Mouse (Mus musculus): Measurements from ENCODE around the gene Cdhr2.
A peak's percentile ranks its signal among the peaks of the same experiment; 100 is the strongest.

Gene Cdhr2

DNA sequence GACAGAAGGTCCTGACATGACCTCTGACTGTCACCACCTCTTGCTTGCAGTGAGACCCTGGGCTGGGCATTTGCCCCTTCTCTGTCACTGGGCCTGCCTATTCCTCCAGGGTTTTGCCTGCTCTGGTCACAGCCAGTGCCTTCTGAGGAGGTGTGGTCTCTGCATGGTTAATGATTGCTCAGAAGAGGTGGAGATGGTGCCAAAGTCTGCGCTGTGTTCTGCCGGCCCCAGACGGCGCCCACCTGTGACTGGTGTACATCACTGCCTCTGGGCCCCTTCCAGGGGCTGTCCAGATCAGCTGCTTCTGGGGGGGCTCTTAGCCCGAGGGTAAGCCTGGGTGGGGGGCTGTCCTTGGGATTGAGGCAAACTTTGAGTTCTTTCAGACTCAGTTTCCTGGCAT lies at the start of gene Cdhr2:
Cdhr2 (plus strand) TSS at position 219 of the 400 bp plus-strand sequence.
- DNase-seq (ENCODE audit: low spot score), result no peak

DNA sequence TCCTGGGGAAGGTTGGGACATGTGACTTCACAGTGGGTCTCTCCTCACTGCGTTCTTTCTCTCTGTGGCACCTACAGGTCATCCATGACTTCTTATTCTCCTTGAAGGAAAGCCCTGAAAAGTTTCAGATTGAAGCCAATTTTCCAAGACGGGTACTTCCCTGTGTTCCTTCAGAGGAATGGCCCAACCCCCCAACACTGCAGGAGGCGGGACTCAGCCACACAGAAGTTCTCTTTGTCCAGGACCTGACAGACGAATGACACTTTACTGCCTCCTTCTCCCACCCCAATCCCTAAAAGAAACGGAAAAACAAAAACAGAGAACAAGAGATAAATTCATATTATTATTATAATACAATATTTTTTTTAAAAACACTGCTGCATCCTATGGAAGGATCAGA lies 40.4 kb upstream of the Cdhr2 start:
- DNase-seq (ENCODE audit: low spot score), result no peak

DNA sequence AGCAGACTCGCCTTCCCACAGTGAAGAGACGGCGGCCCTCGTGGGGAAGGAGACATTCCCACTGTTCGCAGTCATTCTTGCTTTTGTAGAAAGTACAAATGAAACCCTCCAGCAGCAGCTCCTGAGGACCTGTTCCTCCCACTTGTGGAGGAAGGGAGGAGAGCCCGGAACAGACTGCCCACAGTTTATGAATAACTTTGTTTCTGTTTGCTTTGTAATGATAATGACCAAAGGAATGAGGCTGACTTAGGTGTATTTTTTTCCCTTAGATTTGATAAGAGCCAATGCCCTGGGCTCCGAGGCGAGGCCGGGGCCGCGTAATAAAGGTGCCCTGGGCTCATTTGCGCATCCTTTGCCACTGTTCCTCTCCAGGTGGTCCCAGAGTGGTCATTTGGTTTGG lies 39.9 kb upstream of the Cdhr2 start:
- DNase-seq (ENCODE audit: low spot score), result peak; percentile 61

DNA sequence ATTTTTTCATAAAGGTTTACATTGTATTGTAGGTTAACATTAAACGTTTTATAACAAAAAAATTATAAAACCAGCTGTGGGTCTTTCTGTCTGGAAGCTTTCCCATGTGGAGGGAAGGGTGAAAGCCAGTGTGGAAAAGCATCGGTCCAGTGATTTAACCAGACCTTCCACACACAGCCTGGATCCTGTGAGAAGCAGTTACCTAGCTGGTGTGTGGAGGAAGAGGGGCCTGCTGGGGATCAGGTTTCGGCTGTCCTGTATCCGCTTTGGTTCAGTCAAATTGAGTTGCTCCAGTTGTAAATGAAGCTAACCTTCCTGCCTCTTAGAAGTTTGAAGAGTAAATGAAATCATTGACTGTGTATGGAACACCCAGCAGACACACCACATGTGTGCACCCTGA lies 37.3 kb upstream of the Cdhr2 start:
- no peak for DNase-seq (ENCODE audit: low spot score)

DNA sequence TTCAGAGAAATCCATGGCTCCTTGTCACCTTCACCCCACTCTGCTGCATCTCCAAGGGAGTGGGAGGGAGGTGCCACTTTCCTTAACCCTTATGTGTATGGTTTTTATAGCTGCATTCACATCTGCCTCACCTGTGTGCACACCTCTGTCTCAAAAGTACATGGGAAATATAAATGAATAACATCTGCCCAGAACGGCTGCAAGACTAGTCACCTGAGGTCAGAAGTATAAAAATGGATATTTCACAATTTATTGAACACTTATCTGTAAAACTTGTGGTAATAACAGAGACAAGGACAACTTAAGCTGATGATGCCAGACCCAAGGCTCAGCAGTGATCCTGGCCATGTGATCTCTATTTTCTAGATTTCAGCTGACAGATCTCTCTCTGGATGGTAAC lies 36.8 kb upstream of the Cdhr2 start:
- no peak for DNase-seq (ENCODE audit: low spot score)

DNA sequence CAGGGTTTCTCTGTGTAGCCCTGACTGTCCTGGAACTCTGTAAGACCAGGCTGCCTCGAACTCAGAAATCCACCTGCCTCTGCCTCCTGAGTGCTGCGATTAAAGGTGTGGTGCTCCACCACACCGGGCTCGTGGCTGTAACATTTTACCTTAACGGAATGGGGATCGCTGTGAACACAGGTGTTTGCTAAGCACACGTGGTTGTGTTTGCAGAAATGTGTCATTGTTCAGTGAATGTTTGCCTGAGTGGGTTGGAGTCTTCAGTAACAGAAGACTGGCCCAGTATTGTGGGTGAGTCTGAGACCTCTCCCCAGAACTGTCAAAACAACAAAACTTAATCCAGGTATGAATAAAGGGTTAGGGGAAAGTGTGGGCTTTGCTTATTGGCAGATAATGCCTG lies 36.2 kb upstream of the Cdhr2 start:
- no peak for DNase-seq (ENCODE audit: low spot score)

DNA sequence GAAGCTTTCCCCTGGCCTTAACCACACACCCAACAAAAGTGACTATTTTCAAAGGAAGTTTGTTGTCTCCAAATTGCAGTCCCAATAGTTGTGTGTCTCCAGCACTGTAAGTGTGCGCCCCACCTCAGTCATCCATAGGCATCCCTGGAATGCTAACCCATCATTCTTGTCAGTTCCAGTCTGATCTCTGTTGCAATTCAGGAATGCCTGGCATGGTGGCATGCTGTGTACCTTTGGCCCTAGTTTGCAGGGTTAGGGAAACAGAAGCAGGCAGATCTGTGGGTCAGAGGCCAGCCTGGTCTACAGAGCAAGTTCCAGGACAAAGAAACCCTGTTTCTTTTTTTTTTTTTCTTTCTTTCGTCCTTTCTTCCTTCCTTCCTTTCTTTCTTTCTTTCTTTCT lies 30.8 kb upstream of the Cdhr2 start:
- DNase-seq (ENCODE audit: low spot score), result no peak

DNA sequence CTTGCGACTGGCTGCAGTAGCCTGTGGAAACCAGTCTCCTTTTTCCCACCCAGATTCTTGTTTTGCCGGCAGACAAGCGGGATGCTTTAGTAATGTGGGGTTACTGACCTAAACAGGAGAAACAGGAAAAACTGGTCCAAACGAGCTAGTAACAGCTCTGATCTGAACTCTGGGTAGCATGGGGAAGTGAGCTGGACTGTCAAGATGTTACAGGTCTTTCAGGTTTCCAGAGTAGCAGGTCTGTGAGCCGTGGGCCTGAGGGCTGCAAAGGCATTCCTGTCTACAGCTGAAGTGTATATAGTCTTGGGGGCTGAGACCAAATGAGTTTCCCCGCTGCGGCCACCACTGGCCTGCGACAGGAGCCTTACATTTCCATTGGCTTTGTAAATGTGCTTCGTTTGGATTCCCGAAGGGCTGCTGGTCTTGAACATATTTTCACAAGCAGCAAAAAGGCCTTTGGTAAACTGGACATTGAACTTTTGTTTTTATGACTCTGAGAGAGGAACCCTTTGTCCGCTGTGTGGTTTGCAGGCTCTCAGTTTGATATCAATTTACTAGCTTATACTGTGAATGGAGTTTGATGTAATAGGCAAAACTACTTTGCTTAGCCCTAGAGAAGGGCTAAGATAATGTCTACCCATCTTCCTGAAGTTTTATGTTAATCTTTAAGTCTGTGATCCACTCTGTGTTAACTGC lies 25.2 kb upstream of the Cdhr2 start:
- no peak for DNase-seq (ENCODE audit: low spot score)

DNA sequence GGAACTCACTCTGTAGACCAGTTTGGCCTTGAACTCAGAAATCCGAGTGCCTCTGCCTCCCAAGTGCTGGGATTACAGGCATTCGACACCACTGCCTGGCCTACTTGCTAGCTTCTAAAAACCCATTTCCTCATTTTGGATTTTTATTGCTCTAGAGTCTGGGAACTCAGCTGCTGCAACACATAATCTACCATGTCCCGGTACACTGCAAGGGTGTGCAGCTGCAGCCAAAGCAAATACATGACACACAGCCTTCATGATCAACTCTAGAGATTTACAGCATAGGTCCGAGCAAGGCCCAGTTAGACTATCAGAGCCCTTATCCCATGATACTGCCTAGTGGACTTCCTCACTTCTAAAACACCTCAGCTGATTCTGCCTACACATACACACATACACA lies 23.0 kb upstream of the Cdhr2 start:
- DNase-seq (ENCODE audit: low spot score), result no peak

DNA sequence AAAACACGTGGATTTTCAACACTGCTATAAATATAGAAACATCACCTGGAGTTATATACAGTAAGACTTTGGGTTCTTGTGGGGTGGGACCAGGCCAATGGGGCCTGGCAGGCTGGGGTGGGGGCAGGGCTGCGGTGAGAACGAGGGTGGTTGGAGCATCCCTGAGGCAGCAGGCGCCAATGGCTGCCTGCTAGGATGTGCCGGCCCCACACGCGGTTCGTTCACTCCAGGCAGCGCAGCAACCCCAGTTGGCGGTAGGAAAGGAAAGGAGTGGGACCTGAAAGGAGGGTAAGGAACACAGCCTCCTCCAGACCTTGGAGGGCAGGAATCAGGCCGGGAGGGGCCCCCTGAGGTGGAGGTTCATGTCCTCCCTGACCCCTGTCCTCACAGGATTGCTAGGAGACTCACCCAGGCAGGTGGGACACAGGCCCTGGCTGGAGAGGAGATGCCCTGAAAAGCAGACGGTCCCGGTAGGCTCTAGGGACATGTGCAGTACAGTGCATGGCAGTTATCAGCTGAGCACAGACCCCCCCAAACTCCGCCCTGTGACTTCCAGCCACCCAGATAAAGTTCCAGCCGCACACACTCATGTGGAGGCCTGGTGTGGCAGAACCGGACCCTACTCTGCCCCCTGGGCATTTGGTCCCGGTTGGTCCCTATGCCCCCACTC lies 20.9 kb upstream of the Cdhr2 start:
- no peak for DNase-seq (ENCODE audit: low spot score)

DNA sequence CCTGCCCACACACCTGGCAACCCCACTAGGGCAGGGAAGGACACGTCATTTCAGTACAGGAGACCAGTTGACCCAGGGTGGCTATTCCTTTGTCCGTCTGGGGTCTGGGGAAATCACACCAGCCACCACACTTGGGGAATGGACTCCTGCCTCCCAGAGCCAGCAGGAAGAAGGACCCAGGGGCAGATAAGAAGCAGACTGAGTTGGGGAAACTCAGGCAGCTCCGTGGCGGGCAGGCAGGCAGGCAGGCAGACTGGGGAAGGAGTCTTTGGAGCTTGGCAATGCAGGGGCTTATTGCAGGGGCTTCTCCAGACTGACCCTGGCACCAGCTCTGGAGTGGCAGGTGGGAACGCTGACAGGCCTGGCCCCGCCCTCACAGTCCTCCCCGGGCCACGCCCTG lies 20.0 kb upstream of the Cdhr2 start:
- DNase-seq (ENCODE audit: low spot score), result no peak

DNA sequence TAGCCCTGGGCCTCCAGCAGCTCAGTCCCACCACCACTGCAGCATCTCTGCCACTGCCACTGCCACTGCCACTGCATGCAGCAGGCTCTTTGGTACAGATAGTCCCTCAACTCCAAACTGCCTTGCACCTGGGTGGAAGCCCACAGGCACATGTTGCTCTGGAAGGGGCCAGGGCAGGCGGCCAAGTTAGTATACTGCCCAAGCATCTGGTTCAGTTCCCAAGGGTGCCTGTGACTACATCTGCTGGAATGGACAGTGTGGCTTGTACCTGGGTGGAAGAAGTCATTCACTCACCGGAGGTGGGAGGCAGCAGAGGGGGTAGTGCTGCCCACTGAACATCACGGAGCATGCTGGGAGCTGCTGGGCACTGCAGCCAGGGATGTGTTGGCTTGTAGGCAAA lies 18.0 kb upstream of the Cdhr2 start:
- DNase-seq (ENCODE audit: low spot score), result no peak

DNA sequence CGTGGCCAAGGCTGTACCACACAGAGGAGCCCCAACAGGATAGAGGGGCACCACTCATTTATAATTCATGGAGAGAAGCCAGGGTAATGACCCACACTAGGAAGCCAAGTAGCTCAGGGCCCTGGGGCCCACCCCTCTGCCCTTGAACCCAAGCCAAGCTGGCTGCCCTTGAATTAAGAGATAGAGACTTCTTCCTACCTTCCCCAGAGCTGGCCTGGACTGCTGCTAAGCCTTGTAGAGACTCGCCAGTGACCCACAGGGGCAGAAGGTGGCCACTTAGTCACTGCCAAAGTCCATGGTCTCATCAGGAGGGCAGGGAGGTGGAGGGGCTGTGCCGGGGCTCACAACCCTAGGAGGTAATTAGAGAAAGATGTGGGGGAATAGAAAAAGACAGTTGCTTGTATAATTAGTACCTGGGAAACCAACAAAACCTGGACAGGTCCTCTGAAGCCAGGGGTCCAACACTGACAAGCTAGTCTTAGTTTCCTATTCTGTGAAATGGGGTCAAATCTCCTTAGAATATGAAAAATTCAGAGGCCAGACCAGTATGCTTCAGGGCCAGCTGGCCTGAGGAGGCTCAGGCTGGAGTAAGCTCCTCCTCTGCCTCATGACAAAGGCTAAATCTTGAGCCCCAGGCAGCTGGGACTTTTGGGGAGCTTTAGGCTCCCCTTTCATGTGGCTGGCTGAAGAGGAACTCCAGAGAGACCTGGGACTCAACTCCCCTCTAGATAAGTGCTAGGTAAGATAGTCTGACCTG lies 16.9 kb upstream of the Cdhr2 start:
- DNase-seq (ENCODE audit: low spot score), result peak; percentile 61

DNA sequence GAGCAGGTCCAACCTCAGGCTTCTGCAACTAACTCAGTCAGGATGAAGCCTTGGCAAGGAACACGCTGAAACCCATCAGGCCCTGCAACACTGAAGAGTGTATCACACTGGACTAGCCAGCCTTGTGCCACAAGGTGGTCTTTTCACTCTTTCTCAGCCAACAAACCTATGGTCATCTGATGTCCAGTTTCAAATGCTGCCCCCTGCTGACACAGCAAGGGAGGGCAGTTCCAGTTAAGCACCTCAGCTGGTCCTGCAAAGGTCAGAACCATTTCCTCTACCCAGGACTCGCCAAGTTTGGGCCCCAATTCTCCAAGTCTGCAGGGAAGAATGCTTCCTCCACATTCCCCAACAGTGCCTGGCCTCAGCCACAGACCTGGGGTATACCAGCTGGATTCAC lies 16.1 kb upstream of the Cdhr2 start:
- DNase-seq (ENCODE audit: low spot score), result no peak

DNA sequence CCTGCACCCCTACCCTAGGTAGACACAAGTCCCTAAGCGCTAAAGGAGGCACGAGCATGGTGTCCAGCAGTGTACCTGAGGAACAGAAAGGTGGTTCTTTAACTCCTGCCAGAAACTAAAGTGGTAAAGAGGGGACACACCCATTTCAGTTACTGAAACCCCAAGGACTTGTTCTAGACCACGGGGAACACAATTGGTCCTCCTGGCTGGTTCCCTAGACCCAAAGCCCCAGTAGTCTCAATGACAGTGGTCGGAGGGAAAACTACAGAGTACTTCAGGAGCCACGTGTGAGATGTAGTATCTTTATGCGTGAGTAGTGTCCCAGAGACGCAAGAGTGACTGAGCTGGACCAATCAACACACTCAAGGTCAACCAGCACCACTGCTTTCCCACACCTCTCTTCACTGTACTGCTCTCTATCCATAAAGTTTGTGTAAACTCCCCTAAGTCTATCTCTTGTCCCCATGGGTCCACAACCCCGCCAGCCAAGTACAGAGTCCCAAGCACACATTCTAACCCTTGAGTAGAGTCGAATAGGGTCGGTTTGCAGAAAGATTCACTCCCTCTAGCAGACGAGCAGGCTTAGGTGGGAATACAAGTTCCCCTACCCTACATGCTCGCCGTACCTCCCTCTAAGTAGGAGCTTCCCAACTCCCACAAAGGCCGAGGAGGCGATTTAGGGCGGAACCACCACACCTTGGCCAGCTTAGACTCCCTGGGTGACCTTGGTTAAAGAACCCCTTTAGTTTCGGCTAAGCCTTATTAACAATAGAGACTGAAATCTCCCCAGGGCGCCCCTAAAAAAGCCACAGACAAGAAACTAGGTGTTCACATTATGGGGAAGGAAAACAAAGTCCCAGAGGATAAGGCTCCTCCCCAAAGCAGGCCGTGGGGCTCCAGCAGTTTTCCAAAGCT lies 14.9 kb upstream of the Cdhr2 start:
- no peak for DNase-seq (ENCODE audit: low spot score)

DNA sequence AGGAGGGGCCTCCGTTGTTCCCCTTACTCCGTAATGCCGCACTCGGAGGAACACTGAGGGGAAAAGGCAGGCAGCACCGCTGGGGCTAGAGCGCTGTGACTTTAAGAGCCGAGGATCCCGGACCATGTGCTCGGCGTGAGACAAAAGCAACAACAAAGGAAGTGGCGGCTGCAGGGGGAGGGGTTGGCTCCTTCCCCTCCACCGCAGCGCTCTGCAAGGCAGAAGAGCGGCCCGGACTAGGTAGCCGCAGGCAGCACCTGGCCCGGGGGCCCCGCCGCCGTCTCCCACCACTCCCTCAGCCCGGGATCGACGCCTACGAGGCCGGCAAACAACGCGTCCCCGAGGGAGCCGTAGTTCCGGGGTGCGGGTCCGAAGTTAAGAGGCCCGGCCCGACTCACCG lies 14.2 kb upstream of the Cdhr2 start:
- peak; percentile 81 for DNase-seq (ENCODE audit: low spot score)

DNA sequence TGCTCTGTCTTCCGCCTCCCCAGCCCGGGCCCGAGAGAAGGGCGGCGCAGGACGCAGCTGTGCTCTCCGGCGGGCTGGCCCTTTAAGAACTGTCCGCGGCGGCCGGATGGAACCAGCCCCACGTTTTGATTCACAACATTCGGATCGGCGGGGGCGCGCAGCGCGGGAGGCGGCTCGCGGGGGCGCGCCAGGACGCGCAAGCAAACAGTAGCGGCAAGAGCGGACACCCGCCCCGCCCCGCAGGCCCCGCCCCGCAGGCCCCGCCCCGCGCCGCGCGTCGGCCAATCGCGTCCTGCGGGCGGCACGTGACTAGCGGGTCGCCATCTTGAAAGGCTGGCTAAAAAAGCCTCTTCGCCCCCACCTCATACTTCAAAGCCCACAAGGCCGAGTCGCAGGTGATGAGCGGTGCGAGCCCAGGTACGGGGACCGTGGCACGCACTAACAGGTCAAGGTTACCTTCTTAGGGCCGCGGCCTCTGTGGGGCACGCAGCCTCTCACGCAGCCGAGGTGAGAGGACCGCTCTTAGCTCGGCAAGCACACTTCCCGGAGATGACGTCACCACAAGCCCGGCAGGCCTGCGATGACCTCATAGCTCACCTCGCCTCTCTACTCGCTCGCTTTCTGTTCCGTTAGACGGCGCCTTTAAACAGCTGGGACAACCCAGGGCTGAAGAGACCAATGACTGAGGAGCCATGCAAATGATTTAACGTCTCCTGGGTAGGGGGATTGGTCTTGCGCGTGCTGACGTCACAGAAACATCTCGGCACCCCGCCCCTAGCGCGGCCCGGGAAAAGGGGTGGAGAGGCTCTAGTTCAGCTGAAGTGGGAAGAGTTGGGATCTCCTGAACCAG lies 13.5 kb upstream of the Cdhr2 start:
- peak; percentile 96 for DNase-seq (ENCODE audit: low spot score)

DNA sequence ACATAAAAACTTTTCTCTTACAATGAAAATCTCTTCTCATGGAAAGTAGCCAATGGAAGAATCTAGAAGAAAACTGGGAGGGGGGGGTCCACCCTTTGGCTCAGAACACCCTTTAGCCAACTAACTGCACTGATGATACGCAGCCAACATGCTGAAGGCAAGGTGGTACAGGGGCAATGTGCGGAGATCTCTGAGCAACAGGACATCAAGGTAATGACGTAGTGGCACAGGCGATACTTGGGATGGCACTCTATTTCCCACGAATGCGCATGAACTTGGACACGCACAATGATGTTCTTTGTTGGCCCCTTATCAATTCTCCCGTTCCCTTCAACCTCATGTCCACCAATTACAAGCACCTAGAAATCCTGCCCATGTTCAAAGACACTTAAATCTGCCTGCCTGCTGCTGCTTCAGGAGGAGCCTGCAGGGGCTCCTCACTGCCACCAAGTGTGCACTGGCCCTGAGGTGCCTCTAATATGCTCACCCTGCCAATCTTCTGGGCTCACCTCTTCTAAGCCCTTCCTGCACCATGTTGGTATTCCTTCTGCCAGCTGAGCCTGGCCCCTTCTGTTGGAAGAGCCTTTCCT lies 11.0 kb upstream of the Cdhr2 start:
- no peak for DNase-seq (ENCODE audit: low spot score)

DNA sequence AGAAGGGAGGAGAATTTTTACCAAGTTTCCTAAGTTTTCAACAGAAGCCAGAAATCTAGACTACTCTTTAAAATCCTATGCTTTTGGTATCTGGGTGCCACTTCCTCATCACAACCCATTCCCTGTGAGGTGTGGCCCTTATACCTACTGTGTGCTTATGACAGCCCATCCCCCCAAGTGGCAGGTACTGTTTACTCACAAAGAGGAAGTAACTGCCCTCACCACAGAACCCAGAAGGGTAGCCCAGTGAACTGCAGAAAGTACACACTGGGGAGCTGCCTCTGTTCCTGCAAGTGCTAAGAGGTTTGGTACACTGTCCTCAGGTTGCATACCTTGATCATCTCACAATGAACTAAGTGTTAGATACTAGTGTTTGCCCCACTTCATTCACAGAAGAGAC lies 9.5 kb upstream of the Cdhr2 start:
- no peak for DNase-seq (ENCODE audit: low spot score)

DNA sequence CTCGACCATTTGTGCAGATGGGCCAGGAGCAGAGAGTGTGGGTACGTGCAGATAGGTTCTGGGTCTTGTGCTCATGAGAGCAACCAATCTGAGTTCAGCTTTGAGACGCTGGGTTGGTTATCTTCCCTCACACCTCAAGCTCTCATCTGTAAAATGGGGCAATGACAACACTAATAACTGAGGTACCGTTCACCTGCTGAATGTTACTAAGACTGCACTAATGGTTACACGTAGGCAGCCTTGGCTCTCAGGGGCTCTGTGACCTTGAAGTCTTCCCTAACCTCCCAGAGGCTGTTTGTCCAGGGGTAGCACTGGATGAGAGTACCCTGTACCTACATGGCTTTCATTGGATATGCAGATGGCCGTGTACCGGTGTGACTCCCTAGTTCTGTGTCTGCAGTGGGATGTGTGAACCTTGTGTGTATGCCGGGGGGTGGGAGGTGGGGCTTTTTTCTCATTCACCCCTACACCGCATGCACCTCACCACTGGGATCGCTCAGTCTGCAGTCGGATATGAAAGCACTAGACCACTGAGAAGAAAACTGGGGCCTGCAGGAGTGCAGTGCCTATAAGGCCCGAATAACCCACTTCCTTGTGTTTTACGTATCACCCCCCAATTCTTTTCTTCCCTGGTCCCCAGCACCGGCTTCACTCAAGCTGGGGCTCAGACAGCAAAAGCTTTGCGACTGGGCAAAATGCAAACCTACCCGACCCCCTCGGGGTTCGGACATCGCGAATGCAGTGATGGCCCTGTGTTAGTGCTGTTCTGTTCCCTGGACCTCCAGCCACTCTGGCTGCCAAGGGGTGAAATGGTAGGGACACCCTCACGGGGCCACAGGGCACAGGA lies 8.3 kb upstream of the Cdhr2 start:
- DNase-seq (ENCODE audit: low spot score), result no peak
